Mouse (Mus musculus): ENCODE results near the gene Dbn1.

DNA sequence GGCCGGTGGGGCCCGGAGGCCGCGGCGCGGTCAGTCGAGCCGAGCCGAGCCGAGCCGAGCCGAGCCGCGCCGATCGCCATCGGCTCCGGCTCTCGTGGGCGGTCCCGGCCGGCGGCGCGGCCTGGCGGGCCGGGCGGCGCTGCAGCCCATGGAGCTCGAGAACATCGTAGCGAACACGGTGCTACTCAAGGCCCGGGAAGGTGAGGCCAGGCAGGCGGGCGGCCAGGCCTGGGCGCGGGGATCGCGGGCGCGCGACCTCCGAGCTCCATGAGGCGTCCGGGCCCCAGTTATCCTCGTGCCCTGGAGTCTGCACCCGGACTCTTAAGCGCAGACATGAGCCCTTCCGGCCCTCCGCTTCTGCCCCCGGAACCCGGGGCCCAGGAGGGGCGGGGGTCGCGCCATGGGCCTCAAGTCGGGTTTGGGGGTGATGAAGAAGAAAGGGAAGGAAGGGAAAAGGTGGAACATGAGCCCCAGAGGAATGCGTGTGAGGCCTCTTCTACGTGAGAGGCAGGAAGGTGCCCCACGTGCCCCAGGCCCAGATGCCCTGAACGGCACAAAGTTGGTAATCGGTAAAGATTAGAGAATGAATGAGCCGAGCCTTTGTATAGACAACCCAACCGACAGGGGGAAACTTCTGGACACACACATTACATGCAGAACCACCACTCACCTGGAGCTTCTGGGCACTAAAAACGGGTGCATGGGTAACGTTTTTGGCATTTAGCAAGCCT lies 42.4 kb downstream of the Dbn1 start:
- TF ChIP-seq CTCF (IDR thresholded peaks at IDR 0.05; ENCODE audit: extremely low read depth, insufficient read length, insufficient replicate concordance, low read depth, low read length) (no peak), POLR2A (IDR thresholded peaks at IDR 0.05; ENCODE audit: low read depth, low read length) (no peak)

Data from small intestine, adult 2 months (tissue).